Mouse (Mus musculus) naive thymus-derived CD4-positive, alpha-beta T cell, adult 2 months (primary cell): Measurements from ENCODE around the gene Tmem260.
A peak's percentile ranks its signal among the peaks of the same experiment; 100 is the strongest.

Experiments
- DNase-seq: peaks from one replicate; pipeline ENCODE4 v3.0.0-alpha.2; 2011; ENCODE audit warnings: low read depth

The Tmem260 gene

DNA sequence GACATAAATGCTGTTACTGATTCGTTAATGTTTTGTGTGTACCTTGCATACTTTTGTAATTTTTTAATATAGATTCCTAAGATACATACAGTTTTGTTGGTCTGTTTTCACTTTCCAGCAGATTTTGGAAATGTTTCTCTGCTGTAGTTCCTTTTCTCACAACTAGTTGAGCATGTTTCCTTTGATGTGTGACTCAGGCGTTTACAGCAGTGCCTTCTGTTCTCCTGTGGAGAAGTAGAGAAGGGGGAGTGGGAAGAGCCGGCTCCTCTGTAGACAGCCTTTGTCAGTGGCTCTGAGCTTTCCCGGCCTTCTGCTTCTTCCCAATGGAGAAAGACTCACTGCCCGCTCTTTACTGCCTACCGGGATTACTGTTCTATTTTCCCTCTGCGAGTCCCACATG, 35.7 kb downstream of the Tmem260 start:
- no peak for DNase-seq

DNA sequence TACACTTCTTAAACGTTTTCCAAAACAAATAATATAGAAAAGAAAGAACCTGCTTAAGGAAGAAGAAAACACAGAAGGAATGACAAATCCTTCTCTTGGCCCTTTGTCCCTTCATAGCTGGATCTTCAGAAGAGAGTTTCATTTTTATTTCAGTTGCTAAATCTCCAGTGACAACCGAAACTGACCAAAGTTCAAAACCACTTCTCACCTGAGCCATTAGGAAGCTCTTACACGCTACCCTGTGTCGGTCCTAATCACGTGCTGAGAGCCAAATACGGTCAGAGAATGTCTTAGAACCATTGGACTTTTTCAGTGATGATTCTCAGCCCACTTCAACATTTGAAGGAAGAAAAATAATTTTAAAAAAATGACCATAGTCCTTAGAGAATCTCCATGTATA, 36.8 kb downstream of the Tmem260 start:
- DNase-seq, result no peak

DNA sequence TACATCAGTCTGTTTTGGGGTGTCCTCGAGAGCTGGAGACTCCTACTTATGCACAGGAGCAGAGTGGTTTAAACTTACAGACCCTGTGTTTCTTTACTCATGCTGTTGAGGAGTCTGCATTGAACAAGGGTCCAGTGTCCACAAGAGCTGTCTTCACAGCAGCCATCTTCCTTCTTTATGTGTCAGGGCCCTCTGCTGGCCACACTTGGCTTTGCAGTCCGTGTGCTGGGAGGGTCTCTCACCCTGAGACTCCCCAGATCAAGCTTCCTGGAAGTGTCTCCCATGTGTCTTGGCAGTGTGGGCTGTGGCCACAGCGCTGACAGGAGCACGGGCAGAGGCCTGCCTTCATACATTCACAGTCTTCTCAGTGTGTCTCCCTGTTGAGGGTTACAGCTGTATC, 48.0 kb downstream of the Tmem260 start:
- peak; percentile 60 for DNase-seq

- DNase-seq, result no peak
Observed at GRCm38 (mm10) chr14:48502573-48502972, 56.6 kb downstream of the Tmem260 start.

DNA sequence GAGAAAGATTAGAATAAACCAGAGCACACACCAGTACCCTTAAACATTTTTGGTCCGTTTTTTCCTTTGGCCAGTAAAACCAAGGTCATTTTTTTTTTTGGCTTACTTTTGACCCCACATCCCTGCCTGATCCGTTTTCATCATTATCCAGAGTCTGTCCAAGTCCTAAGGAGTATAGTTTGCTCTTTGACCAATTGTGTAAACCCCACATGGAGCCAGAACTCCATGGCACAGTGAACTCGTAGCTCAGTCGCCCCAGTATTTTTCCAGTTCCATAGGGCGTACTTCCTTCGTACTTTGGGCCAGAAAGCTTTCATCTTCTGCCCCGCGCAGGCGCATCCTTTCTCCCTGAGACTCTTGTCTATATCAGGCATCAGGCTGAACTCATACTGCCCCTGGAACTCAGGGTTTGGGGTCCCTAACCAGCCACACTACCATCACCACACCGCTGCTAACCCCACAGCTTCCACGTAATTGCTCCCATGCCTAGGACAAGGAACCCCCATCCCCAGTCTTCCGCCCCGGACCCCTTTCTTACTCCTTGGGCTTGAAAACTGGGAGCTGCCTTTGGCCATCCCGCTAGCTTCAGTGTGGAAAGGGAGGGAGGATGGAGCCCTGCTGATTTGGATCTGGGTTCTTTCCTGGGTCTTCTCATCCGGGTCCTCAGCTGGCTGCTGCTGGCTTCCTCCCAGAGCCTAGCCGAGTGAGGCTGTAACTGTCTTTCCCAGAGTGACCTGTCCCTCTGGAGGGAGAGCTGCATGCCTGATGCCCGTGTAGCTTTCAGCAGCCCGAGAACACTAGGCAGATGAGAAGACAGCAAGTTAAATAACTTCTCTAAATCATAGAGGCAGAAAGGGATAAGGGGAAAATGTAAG, 58.0 kb downstream of the Tmem260 start:
- DNase-seq, result no peak

DNA sequence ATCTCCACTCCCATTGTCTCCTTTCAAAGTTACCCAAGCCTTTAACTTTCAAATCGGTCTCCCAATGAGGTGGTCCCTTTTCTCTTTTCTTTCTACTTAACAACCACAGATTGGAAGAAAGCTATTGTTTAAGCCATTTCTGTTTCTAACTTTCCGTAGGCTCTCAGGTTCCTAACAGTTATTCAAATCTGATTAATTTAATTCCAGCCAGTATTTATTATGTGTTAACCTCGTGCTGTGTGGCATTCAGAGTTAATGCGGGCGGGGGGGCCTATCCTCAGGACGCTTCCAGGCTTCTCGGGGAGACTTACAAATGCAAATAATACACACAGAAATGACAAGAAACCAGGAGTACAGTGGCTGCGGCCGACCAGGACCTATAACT, 58.6 kb downstream of the Tmem260 start:
- no peak for DNase-seq

- DNase-seq, result no peak
Observed at GRCm38 (mm10) chr14:48505606-48506005, 59.7 kb downstream of the Tmem260 start.

DNA sequence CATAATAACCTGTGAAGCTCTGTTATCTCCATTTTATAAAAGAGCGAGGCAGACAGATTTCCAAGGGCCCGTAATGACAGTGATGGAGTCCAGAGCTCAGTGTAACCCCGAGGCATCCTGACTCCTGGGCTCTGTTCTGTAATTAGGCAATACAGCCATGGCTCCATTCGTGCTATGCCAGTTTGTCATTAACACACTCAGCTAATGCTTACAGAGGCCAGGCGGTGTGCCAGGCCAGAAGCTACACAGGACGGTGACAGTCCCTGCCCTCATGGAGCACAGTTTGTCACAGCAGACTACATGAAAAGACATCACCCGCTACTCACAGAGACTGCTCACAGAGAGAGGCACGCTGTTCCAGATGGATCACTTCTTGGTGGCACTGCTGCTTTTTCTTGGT, 61.5 kb downstream of the Tmem260 start:
- no peak for DNase-seq

DNA sequence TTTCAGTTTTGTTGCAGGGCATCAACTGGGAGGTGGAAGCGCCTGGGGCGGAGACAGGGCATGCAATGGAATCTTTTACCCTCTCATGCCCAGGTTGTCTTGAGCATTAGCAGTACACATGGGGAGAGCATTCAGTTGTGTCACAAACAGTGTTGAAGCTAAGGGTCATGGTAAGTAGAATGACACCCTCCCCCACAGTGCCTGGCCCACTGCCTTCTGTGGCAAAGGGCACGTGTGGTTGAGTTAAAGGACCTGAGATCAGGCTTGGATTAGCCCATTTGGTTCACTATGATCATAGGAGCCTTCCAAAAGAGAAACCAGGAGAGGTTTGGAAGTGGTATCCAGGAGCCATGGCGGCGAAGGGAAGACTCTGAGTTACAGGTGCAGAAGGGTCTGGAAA, 63.2 kb downstream of the Tmem260 start:
- DNase-seq, result no peak

DNA sequence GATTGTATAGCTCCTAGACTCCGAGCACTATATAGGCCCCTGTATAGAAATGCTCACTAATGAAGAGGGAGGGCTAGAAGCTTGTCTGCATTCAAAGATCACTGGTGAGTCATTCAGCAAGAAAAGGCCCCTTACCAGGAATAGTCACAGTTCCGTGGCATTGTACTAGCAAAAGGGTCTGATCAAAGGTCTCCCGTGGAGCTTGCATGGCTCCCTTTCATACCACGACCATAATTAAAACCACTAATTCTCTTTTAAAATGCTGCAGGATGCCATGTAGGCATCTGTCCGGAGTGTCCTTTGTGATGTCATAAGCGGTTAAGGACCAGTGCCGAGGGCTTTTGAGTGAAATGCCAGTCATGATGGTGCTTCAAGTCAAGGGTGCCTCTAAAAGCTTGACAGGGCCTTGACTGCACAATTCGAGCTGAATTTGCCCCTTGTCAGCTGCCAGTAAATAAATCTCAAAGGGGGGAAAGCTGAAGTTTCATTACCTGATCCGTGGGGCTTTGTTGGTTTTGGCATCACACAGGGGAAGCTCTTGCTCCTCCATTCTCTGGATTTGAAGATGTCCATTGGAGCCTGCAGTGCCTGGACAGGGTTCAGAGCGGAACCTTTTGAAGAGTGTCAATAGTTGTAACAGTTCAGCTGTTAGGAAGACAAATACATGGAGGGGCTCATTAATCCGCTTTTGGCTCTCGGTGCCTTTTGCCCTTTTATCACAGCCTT, 67.3 kb downstream of the Tmem260 start:
- no peak for DNase-seq

- no peak for DNase-seq
Observed at GRCm38 (mm10) chr14:48513824-48514493, 68.0 kb downstream of the Tmem260 start.

- DNase-seq, result no peak
Observed at GRCm38 (mm10) chr14:48514620-48515019, 68.7 kb downstream of the Tmem260 start.

DNA sequence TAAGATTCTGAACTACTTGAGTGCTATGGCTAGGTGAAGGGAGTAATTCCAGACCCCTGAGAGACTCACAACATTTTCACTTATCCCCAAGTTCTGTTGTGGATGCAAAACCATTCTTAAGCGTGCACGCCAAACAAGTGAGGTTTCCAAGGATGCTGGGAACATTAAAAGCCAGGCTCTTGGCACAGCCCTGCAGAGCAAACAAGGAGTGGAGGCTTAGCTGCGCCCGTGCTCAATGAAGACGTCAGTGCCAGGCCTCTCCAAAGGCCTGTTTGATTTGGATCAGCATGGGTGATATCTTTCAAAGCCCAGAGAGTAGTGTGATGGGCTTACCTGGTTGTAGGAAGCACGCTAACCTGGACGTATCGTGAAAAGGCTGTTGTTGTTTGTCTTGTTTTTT, 69.6 kb downstream of the Tmem260 start:
- no peak for DNase-seq

DNA sequence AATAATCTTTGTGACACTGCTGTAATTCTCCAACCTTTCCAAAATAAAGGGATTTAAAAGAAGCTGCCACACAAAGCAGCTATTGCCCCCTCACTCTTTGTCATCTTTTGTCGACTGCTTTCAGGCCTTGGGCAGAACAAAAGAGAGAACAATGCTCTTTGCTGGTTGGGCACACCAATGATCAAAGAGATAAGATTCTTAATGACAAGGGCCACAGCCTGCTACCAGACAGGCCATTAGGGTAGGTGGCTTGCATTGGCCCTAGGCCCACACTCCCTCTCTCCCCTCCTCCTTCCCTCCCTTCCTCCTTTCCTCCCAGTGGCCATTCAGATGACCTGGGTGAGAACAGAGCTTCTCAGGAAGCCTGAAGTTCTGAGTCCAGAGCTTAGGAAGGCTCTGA, 77.4 kb downstream of the Tmem260 start:
- no peak for DNase-seq

- peak; percentile 12 for DNase-seq
Observed at GRCm38 (mm10) chr14:48524135-48524534, 78.2 kb downstream of the Tmem260 start.

DNA sequence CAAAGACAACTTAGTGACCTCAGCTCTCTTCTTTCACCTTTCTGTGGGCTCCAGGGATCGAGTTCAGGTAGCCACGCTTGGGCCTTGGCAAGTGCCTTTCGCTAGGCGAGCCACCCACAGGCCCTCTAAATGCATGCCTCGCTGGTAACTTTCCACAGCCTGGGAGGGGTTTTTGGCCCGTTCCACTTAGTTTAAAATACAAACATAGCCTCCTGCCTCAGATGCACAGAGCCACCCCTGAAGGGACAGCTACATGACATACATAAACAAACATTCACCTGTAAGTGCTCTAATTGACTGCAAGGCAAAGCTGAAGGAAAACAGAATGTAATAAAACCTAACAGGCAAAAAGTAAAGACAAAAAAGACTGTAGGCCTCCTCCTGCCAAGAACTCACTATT, 79.1 kb downstream of the Tmem260 start:
- no peak for DNase-seq

- no peak for DNase-seq
Observed at GRCm38 (mm10) chr14:48530629-48531028, 84.7 kb downstream of the Tmem260 start.

- DNase-seq, result no peak
Observed at GRCm38 (mm10) chr14:48537795-48538766, 92.2 kb downstream of the Tmem260 start.

GRCm38 (mm10) chr14:48545166-48545565, 99.2 kb downstream of the Tmem260 start:
- DNase-seq, result no peak

DNA sequence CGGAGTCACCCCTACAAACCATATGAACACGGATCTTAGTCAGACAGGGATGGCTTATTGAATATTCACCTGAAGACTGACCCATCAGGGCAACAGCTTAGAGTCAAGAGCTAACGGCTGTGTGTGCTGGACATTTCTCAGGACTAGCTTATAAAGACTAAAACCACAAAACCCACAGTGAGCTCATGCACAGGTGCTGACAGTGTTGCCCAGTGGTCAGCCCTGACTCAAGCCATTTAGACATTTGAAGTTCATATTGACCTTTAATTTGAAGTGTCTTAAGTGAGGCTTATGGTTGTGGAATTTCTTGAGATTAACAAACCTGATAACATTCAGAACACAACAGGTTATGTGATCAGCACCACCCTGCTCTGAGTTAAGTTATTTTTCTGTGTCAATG, 100.1 kb downstream of the Tmem260 start:
- no peak for DNase-seq

DNA sequence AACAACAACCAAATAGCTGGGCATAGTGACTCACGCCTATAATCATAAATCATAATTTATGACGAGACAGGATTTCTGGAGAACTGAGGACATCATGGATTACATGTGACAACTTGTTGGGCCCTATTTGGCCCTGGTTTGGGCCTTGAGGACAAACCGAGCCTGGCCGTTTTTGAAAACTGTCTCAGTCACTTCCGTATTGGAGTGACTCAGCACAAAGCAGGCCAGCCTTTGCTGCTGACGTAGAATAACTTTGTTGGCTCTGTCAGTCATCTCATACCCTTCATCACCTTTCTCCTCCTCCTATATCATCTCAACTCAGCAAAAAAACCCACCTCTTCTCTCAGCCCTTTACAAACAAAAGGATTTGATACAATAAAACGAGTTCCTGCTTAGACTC, 103.8 kb downstream of the Tmem260 start:
- no peak for DNase-seq

GRCm38 (mm10) chr14:48553216-48553615, 107.3 kb downstream of the Tmem260 start:
- no peak for DNase-seq
